Mouse (Mus musculus): Measurements from ENCODE around the gene Il34. TPM values are rescaled to one million over a fixed set of nuclear protein-coding genes. Genes with fewer than 3 reads are reported as not detected.

Il34 gene
- polyA plus RNA-seq, 1 experiment from 2014 or later: 5.4 TPM

GRCm38 (mm10) chr8:110831956-110832355, 26.2 kb upstream of the Il34 start:
- H3K4me3 ChIP-seq (replicated peaks; ENCODE audit: low read length): no peak overlapping the region
- no peak overlapping the region for H3K9ac ChIP-seq
- ATAC-seq (ENCODE audit: low FRiP score) (no peak), DNase-seq (ENCODE audit: low spot score) (no peak)
- H3K27me3 ChIP-seq (ENCODE audit: control insufficient read depth, insufficient read depth, low read length): no peaks in the 10 kb centered on the region
- H3K36me3 ChIP-seq (replicated peaks; ENCODE audit: control insufficient read depth, insufficient read depth): peaks cover 98% of the 10 kb centered on the region
- no peak overlapping the region for H3K27ac ChIP-seq
- no peaks in the 10 kb centered on the region for H3K9me3 ChIP-seq (ENCODE audit: control insufficient read depth, low read length)
- 91% methylated on average over 3 of the region's 3 CpGs for WGBS
- no peak overlapping the region for H3K4me2 ChIP-seq (replicated peaks)
- no peaks in the 10 kb centered on the region for H3K4me1 ChIP-seq (replicated peaks; ENCODE audit: control insufficient read depth, insufficient read depth, low read length)

DNA sequence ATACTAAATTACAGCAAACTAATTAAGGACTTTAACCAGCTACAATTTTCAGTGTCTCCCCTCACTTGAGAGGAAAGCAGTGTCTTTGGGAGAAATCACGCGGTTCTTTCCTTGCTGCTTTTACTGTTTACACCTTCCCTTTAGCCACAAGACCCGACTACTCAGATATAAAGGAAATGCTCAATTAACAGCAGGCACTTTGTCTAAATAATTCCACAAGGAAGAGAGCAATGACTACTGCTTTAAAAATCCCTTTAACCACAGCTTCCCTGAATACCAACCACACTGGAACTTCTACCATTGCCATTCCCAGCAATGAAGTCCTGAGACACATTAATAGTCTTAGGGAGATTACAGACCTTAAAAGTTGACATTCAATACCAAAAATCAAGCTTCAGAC, 22.8 kb upstream of the Il34 start:
- no peak for ATAC-seq (ENCODE audit: low FRiP score)
- Histone ChIP-seq H3K4me1 (replicated peaks; ENCODE audit: control insufficient read depth, insufficient read depth, low read length) (no peaks in the 10 kb centered on the region), H3K27ac (no peak overlapping the region), H3K27me3 (ENCODE audit: control insufficient read depth, insufficient read depth, low read length) (no peaks in the 10 kb centered on the region), H3K9me3 (ENCODE audit: control insufficient read depth, low read length) (no peaks in the 10 kb centered on the region), H3K9ac (no peak overlapping the region), H3K4me3 (replicated peaks; ENCODE audit: low read length) (no peak overlapping the region), H3K4me2 (replicated peaks) (no peak overlapping the region), H3K36me3 (replicated peaks; ENCODE audit: control insufficient read depth, insufficient read depth) (peaks cover 98% of the 10 kb centered on the region)
- 90% methylated on average over 3 of the region's 3 CpGs for WGBS
- no peak for DNase-seq (ENCODE audit: low spot score)

GRCm38 (mm10) chr8:110824861-110825260, 19.1 kb upstream of the Il34 start:
- no peaks in the 10 kb centered on the region for H3K9me3 ChIP-seq (ENCODE audit: control insufficient read depth, low read length)
- H3K4me2 ChIP-seq (replicated peaks): no peak overlapping the region
- WGBS: 94% methylated on average over 1 of the region's 1 CpGs
- no peak for DNase-seq (ENCODE audit: low spot score)
- H3K27ac ChIP-seq: no peak overlapping the region
- no peak for ATAC-seq (ENCODE audit: low FRiP score)
- no peaks in the 10 kb centered on the region for H3K27me3 ChIP-seq (ENCODE audit: control insufficient read depth, insufficient read depth, low read length)
- H3K9ac ChIP-seq: no peak overlapping the region
- peaks cover 100% of the 10 kb centered on the region for H3K36me3 ChIP-seq (replicated peaks; ENCODE audit: control insufficient read depth, insufficient read depth)
- no peak overlapping the region for H3K4me3 ChIP-seq (replicated peaks; ENCODE audit: low read length)
- no peaks in the 10 kb centered on the region for H3K4me1 ChIP-seq (replicated peaks; ENCODE audit: control insufficient read depth, insufficient read depth, low read length)

- Histone ChIP-seq H3K9me3 (ENCODE audit: control insufficient read depth, low read length) (no peaks in the 10 kb centered on the region), H3K27me3 (ENCODE audit: control insufficient read depth, insufficient read depth, low read length) (no peaks in the 10 kb centered on the region), H3K27ac (no peak overlapping the region), H3K4me1 (replicated peaks; ENCODE audit: control insufficient read depth, insufficient read depth, low read length) (no peaks in the 10 kb centered on the region), H3K4me3 (replicated peaks; ENCODE audit: low read length) (no peak overlapping the region), H3K9ac (no peak overlapping the region), H3K4me2 (replicated peaks) (no peak overlapping the region), H3K36me3 (replicated peaks; ENCODE audit: control insufficient read depth, insufficient read depth) (peaks cover 100% of the 10 kb centered on the region)
- DNase-seq (ENCODE audit: low spot score) (no peak), ATAC-seq (ENCODE audit: low FRiP score) (no peak)
- 85% methylated on average over 3 of the region's 3 CpGs for WGBS
Measured at GRCm38 (mm10) chr8:110821960-110822359, 16.2 kb upstream of the Il34 start.

DNA sequence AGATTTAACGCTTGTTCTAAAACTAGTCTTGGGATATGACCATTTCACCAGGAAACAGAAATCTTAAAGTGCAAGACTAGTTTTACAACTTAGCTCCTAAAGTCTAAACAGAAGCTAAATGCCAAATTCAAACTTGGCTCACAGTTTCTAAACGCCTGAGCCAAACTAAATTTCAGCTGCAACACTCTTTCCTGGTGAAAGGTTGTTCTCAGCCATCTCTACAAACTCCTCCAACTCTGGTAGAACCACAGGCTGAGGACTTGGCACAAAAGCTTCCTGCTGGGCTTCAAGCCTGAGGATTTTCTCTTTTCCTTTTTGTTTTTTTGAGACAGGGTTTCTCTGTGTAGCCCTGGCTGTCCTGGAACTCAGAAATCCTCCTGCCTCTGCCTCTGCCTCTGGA, 14.5 kb upstream of the Il34 start:
- Histone ChIP-seq H3K4me1 (replicated peaks; ENCODE audit: control insufficient read depth, insufficient read depth, low read length) (no peaks in the 10 kb centered on the region), H3K27ac (no peak overlapping the region), H3K9me3 (ENCODE audit: control insufficient read depth, low read length) (no peaks in the 10 kb centered on the region), H3K4me2 (replicated peaks) (no peak overlapping the region), H3K9ac (no peak overlapping the region), H3K27me3 (ENCODE audit: control insufficient read depth, insufficient read depth, low read length) (no peaks in the 10 kb centered on the region), H3K36me3 (replicated peaks; ENCODE audit: control insufficient read depth, insufficient read depth) (peaks cover 100% of the 10 kb centered on the region), H3K4me3 (replicated peaks; ENCODE audit: low read length) (no peak overlapping the region)
- 96% methylated on average over 2 of the region's 2 CpGs for WGBS
- DNase-seq (ENCODE audit: low spot score) (no peak), ATAC-seq (ENCODE audit: low FRiP score) (no peak)

DNA sequence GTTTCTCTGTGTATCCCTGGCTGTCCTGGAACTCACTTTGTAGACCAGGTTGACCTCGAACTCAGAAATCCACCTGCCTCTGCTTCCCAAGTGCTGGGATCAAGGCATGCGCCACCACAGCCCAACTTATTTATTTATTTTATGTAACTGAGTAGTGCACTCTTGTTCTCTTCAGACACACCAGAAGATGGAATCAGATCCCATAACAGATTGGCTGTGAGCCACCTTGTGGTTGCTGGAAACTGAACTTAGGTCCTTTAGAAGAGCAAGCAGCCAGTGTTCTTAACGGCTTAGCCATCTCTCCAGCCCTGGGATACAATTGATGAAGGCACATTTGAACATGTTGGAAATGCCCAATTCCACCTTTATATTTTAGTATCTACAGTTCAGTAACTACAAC, 12.9 kb upstream of the Il34 start:
- DNase-seq (ENCODE audit: low spot score) (no peak), ATAC-seq (ENCODE audit: low FRiP score) (no peak)
- Histone ChIP-seq H3K27ac (no peak overlapping the region), H3K9me3 (ENCODE audit: control insufficient read depth, low read length) (no peaks in the 10 kb centered on the region), H3K4me3 (replicated peaks; ENCODE audit: low read length) (no peak overlapping the region), H3K27me3 (ENCODE audit: control insufficient read depth, insufficient read depth, low read length) (no peaks in the 10 kb centered on the region), H3K4me2 (replicated peaks) (no peak overlapping the region), H3K36me3 (replicated peaks; ENCODE audit: control insufficient read depth, insufficient read depth) (peaks cover 100% of the 10 kb centered on the region), H3K9ac (no peak overlapping the region), H3K4me1 (replicated peaks; ENCODE audit: control insufficient read depth, insufficient read depth, low read length) (no peaks in the 10 kb centered on the region)
- 94% methylated on average over 3 of the region's 3 CpGs for WGBS

- H3K4me1 ChIP-seq (replicated peaks; ENCODE audit: control insufficient read depth, insufficient read depth, low read length): no peaks in the 10 kb centered on the region
- no peaks in the 10 kb centered on the region for H3K27me3 ChIP-seq (ENCODE audit: control insufficient read depth, insufficient read depth, low read length)
- WGBS: 97% methylated on average over 1 of the region's 1 CpGs
- ATAC-seq (ENCODE audit: low FRiP score) (no peak), DNase-seq (ENCODE audit: low spot score) (no peak)
- H3K36me3 ChIP-seq (replicated peaks; ENCODE audit: control insufficient read depth, insufficient read depth): peaks cover 100% of the 10 kb centered on the region
- H3K9me3 ChIP-seq (ENCODE audit: control insufficient read depth, low read length): no peaks in the 10 kb centered on the region
- no peak overlapping the region for H3K4me3 ChIP-seq (replicated peaks; ENCODE audit: low read length)
- no peak overlapping the region for H3K4me2 ChIP-seq (replicated peaks)
- no peak overlapping the region for H3K9ac ChIP-seq
- H3K27ac ChIP-seq: no peak overlapping the region
Measured at GRCm38 (mm10) chr8:110816990-110817389, 11.3 kb upstream of the Il34 start.

DNA sequence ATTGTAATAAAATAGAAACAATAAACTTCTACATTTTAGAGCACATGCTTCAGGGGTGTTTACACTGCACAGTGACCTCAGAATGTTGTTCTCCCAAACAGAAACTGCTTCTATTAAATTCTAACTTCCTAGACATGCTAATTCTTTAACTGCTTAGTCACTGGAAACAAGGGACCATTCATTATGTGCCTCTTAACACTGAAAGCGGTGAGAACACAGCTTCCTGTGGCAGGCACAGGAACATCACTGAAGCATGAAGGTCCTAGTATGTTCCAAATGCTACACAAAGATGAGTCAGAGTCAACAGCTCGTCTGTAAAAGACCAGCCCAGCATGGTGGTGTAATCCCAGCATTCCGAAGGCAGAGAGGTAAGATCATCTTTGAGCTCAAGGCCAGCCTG, 9.6 kb upstream of the Il34 start:
- Histone ChIP-seq H3K4me1 (replicated peaks; ENCODE audit: control insufficient read depth, insufficient read depth, low read length) (no peaks in the 10 kb centered on the region), H3K36me3 (replicated peaks; ENCODE audit: control insufficient read depth, insufficient read depth) (peaks cover 100% of the 10 kb centered on the region), H3K27me3 (ENCODE audit: control insufficient read depth, insufficient read depth, low read length) (no peaks in the 10 kb centered on the region), H3K4me2 (replicated peaks) (no peak overlapping the region), H3K27ac (no peak overlapping the region), H3K9me3 (ENCODE audit: control insufficient read depth, low read length) (no peaks in the 10 kb centered on the region), H3K4me3 (replicated peaks; ENCODE audit: low read length) (no peak overlapping the region), H3K9ac (no peak overlapping the region)
- DNase-seq (ENCODE audit: low spot score) (no peak), ATAC-seq (ENCODE audit: low FRiP score) (no peak)
- WGBS: 77% methylated on average over 3 of the region's 3 CpGs

DNA sequence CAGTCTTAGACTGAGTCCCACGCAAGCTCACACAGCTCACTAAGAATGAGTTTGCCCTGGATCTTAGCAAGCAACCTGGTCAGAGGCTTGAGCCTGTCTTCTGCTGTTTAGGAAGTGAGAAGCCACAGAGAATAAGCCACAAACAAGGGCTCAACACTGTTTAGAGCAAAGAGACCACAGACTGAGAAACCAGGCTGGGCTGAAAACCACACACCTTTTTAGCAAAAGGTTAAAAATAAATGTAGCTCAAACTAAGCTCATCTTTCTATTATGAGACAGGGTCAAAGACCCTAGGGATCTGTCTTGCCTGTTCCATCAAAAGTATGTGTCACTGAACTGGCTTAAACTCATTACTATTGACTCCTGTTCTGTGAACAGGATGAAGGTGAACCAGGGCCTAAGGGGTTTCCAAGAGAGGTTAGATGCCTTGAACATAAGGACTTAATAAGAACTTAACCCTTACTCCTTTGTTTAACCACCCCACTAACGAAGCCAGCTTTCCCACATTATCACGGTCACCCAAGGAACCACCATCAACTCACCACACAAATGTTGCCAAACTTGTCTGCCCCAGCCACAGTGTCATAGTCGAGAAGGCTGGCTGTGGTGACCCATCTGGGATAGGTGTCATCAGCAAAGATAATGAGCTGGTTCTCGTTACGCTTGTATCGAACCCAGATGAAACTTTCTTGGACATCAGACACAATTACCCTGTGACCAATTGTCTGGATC, 7.5 kb upstream of the Il34 start:
- no peak overlapping the region for H3K9ac ChIP-seq
- H3K4me3 ChIP-seq (replicated peaks; ENCODE audit: low read length): no peak overlapping the region
- peaks cover 100% of the 10 kb centered on the region for H3K36me3 ChIP-seq (replicated peaks; ENCODE audit: control insufficient read depth, insufficient read depth)
- no peaks in the 10 kb centered on the region for H3K9me3 ChIP-seq (ENCODE audit: control insufficient read depth, low read length)
- no peak overlapping the region for H3K4me2 ChIP-seq (replicated peaks)
- DNase-seq (ENCODE audit: low spot score) (no peak), ATAC-seq (ENCODE audit: low FRiP score) (no peak)
- no peak overlapping the region for H3K27ac ChIP-seq
- no peaks in the 10 kb centered on the region for H3K4me1 ChIP-seq (replicated peaks; ENCODE audit: control insufficient read depth, insufficient read depth, low read length)
- 94% methylated on average over 7 of the region's 7 CpGs for WGBS
- no peaks in the 10 kb centered on the region for H3K27me3 ChIP-seq (ENCODE audit: control insufficient read depth, insufficient read depth, low read length)
